Mouse (Mus musculus) small intestine, adult 2 months (tissue): Measurements from ENCODE around the gene Ndufs7.

ENCODE experiments used
- CTCF ChIP-seq: fragments of 200-500 bp; IDR thresholded peaks from 2 replicates; pipeline ENCODE4 v1.5.1; 2012; ENCODE audit warnings: low read depth, mild to moderate bottlenecking, control low read depth, inconsistent platforms, low read length, moderate library complexity, mixed read lengths; ENCODE audit not compliant: insufficient replicate concordance, insufficient read length; ENCODE audit errors: extremely low read depth
- POLR2A ChIP-seq: fragments of 200-500 bp; IDR thresholded peaks from 2 replicates; pipeline ENCODE4 v1.6.1; 2012; ENCODE audit warnings: low read depth, mild to moderate bottlenecking, control low read depth, inconsistent platforms, low read length, moderate library complexity

- TF ChIP-seq POLR2A (no peak), CTCF (peak; percentile 90)
These were observed 49.4 kb upstream of the Ndufs7 start for GRCm38 (mm10) chr10:80199440-80200008.
